Mouse (Mus musculus) MN1 (cell line): ENCODE results near the gene Tmem238.

Source experiments
- DNase-seq: peaks from one replicate; pipeline ENCODE4 v3.0.0-alpha.2; 2016; ENCODE audit warnings: low spot score

The Tmem238 gene

DNA sequence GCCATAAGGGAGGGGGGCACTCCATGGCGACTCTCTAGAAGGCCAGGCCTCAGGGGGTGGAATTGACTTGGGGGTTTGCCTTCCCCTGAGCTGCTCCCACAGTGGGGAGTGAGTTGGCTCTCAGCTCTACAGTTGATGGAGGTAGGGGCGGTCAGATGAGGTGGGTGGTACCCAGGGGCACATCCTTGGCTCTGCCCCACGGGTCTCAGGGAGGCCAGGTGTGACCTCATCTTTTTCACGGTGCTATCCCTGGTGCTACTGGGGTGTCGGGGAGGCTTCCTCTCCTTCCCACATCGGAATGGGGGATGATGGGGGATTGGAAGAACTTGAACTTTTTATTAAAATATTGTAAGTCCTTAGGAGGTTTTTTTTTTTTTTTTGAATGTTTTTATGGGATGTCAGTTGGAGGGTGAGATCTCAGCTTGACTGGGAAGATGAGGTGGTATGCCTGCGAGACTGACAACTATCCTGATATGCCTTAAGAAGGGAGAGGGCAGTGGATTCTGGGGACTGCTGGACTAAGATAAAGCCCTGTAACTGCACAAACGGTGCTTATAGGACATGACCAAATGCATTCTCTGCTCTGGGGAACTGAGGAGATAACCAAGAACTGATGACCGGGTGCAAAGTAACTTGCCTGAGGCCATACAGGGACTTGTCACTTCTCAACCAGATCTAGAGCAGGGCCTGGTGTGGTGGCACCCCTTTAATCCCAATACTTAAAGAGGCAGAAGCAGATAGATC is 42.1 kb downstream of the Tmem238 start:
- DNase-seq: no peak

DNA sequence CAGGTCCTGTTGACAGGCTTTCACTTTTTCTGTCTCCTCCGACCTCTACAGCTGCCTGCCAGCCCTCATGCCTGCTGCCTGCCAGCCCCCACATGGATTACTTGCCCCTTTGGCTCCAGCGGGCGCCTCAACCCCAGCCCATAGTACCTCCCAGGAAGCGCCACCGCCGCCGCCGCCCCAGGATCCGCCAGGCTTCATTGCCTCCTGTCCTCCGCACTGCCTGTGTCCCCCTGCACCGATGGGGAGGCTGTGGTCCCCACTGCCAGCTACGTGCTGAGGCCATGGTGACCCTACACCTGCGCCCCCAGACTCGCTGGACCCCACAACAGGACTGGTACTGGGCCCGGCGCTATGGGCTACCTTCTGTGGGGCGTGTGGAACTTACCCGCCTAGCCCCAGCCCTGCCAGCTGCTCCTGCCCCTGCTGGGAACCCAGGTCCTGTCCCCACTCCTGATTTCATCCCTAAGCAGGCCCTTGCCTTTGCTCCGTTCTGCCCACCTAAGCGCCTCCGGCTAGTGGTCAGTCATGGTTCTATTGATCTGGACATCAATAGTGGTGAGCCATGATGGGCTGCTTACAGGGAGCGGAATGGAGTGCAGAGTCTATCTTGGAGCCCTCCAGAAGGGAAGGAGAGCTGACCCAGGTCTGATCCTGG is 43.0 kb downstream of the Tmem238 start:
- DNase-seq: no peak

DNA sequence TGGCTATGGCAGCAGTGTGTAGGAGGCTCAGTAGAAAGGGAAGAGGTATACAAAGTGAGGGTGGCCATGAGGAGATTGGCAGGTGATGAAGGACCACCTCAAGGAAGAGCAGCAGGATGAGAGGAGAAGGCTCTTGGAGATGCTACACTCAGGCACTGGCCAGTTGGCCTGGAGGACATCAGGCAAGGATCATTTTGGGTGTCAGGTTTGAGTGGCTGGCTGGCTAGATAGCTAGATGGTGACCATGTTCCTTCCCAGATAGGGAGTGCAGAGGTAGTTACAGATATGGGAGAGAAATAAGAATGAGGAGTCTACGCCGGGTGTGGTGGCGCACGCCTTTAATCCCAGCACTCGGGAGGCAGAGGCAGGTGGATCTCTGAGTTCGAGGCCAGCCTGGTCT is 44.6 kb downstream of the Tmem238 start:
- no peak for DNase-seq

DNA sequence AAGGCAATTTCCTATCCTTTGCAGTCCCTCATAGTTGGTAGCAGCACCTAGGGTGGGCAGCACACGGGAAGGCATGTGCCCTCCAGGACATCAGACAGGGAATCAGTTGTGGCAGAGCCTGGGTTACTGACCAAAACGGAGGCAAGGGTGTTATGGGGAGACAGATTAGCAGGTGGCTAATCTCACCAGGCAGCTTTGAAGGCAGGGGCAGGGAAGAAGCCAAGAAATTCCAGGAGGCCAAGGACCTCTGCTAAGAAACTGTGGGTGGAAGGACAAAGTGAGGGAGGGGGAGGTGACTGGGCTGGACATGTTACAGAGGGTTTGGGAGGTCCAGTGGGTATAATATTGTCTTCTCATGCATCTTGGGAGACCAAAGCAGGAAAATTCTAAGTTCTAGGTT is 46.1 kb downstream of the Tmem238 start:
- no peak for DNase-seq

DNA sequence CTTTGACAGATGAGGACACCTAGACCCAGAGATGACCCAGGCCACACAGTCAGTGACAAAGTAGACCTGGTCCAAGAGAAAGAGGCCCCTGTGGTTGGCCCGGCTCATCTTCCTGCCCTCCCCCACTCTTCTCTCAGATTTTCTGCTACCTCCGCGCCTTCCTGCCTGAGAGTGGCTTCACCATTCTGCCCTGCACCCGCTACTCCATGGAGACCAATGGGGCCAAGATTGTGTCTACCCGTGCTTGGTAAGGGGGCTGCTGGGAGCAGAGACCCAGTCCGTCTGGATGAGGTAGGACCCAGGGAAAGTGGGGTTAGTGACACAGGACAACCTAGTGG is 47.0 kb downstream of the Tmem238 start:
- no peak for DNase-seq

DNA sequence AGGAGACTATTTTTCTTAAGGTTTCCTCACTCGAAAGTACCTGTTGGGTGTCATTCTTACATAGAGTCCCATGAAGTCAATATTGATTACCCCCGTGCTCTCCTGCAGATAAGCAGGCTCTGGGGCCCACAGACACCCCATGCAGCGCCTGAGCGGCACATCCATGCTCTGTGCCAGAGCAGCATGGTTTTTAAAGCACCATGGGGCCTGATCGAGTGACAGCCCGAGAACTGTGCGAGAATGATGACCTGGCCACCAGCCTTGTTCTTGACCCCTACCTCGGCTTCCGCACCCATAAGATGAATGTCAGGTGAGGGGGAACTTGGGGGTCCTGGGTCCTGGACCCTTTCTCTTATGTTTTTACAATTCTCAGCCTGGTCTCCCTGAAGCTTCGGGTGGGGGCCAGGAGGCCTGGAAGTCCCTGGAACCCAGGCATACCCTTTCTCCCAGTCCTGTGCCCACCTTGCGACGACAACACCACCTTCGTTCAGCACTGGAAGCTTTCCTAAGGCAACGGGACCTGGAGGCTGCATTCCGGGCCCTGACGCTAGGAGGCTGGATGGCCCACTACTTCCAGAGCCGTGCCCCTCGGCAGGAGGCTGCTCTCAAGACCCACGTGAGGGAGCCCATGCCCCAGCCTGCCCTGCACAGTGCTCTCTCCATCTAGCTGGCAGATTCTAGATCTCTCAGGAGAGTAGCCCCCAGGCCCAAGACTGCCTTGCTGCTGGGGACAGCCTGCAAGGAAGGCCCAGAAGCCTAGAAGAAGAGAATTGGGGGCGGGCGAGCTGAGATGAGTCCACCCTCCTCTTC is 47.6 kb downstream of the Tmem238 start:
- DNase-seq: no peak

DNA sequence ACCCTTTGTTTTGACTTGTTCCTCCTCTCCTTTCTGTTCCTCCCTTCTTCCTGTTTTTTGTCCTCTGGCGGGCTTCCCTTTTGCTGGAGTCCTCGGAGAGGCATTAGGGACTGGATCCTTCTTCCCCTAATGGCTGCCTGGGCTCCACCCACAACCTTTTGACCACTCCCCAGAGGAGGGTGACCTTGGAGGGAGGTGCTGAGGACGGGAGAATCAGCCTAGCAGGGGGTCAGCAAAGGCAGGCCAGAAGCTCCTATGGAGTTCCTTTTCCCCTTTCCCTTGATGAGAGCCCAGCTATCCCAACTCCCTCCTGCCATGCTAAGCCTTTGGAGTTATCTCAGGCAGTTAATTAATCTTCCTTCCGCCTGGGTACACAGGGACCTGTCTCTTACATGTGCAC is 48.3 kb downstream of the Tmem238 start:
- peak; percentile 33 for DNase-seq

DNA sequence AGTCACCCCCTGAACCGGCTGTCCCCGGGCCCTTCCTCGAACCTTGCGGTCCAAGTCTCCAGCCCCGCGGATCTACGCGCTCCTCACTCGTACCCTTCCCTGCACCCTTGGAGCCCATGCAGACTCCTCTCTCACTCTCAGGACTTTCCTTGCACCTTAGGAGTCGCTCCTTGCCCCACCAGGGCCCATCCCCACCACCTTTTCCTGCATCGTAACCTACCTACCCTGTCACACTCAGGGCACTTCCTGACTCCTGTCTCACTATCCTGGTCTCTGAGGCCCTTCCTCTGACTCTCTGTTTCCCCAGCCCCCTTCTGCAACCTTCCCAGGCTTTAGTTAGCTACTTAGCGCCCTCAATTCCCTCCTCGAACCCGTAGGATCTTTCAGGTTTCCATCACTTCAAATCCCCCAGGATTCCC is 49.1 kb downstream of the Tmem238 start:
- DNase-seq: no peak

DNA sequence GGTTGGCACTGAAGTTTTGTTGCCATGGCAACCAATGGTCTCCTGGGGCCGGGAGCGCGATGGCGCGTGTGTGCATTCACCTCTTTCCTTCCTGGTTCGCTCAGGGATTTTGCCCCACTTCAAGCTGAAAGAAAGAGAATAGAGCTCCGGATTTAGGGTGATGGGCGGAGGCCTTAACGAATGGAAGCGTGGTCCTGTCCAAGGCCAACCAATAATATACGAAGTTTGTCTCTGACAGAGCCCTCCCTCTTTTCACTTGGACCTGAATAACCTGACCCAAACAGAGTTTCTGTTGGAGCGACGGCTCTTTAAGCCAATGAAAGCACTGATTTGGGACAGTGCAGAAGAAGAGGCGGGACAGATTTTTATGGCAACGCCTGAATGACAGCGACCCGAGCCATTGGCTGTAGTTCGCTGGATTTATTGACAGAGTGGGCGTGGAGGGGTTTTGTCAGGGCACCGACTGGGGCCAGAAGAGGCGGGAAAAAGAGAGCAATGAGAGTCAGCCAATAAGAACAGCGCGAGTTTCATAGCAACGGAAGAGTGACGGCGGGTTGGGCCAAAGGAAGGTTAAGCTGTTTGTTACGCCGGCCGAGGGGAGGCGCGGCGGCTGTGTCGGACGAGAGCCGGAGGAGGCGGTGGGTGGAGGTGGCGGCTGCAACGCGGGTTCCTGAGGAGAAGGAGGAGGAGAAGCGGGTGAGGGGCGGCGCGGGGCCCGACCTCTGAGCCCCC is 49.7 kb downstream of the Tmem238 start, which contains the start of gene Kmt5c:
Gene Kmt5c, plus strand, starts transcription at position 572 of the 732 bp plus-strand sequence.
- DNase-seq: peak; percentile 99

DNA sequence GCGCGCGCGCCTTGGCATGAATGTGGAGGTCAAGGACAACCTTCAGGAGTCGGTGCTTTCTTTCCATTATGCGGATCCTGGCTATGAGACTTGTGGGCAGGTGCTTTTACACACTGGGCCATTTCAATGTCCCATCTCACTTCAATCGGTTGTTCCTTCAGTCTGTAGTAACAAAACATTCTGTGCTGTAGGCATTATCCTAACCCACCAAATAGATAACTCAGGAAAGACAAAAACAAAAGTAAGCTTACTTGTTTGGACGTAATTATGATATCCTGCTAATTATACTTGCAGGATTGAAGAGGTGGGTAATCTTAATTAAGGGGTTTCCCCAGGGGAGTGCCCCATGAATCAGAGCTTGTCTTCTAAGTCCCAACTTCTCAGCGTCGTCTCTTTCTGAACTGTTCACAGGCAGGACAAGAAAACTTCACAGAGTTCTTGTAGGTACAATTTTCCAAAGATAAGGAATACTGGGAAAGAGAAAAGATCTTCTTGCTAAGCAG is 50.4 kb downstream of the Tmem238 start:
- DNase-seq: no peak
